Comparison of ENCODE assay signal across 9 mouse cellular contexts in the genomic region with DNA sequence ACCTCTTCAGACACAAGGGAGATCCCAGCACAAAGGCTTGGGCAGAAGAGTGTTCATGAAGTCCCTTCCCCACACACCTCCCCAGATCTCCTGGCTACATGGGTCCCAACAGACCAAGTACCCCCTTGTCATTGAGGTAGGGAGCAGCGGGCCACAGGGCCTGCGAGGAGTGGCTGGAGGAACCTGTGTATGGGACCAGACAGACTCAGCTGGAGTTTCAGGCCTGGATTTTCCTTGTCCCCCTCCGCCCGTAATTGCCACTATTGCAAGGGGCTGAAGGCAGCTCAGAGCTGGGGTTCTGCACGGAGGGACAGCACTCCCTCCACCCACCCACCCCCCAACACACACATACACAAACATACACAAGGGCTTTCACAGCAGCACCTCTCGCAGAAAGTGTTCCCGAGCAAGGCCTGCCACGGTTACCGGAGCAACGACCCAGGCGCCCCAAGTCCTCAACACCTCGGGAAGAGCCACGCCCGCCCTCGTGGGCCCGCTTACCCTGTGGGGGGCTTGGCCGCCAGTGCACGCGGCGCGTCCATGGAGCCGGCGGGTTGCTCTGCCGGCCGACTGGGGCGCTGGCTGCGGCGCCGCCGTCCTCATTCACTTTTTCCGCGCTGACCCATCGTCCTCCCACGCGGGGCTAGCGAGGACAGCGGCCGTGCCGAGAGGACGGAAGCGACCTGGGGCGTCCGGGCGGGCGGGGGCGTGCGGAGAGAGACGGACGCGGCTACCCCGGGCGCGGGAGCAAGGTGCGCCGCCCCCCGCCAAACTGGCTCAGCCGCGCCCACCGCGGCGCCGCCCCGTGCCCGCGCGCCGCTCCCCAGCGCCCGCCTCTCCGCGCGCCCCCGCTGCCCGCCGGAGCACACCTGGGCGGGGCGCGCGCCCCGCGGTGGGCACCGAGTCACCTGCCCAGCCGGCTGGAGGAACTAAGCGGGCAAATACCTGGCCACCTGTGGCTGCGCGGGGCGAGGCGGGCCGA. TPM values are rescaled to one million over a fixed set of nuclear protein-coding genes. Genes with fewer than 3 reads are reported as not detected.
DNase-seq lines count a peak whose midpoint lies in the region; ATAC-seq and TF ChIP-seq lines count a peak whose summit lies in the region.
"Had no signal": no experiment of that assay in that cellular context is flagged by ENCODE, and none has a peak within 500 bp of the region (broad histone marks: within the 10 kb centered on the region; RNA-seq: fewer than 3 reads in every experiment).

TSS of gene Cobl (minus strand) at position 780 of the 982 bp plus-strand sequence.

- H3K36me3 ChIP-seq in heart, embryonic 13.5 days, result no peaks in the 10 kb centered on the region
- H3K36me3 ChIP-seq in kidney, postnatal 0 days (ENCODE audit: insufficient read depth, low read length), result no peaks in the 10 kb centered on the region
- H3K36me3 ChIP-seq: G1E had no signal

- no peaks in the 10 kb centered on the region for H3K9me3 ChIP-seq in heart, embryonic 13.5 days
- H3K9me3 ChIP-seq in kidney, postnatal 0 days (replicated peaks; ENCODE audit: low read length), result no peaks in the 10 kb centered on the region
- H3K9me3 ChIP-seq: G1E had no signal

- peaks cover 10% of the 10 kb centered on the region for H3K4me1 ChIP-seq in heart, embryonic 13.5 days
- no peaks in the 10 kb centered on the region for H3K4me1 ChIP-seq in kidney, postnatal 0 days (replicated peaks; ENCODE audit: insufficient read depth, low read length)
- H3K4me1 ChIP-seq in lung, adult 2 months (ENCODE audit: control insufficient read depth, insufficient read depth, low read length), result no peaks in the 10 kb centered on the region

- no peak; the same call in 1 of the 2 replicates for ATAC-seq in heart, embryonic 13.5 days (ENCODE audit: extremely low read depth, insufficient number of reproducible peaks, low FRiP score, low TSS enrichment)
- ATAC-seq in kidney, postnatal 0 days (replicated peaks; ENCODE audit: low FRiP score, low read depth), result peak; percentile 87
- ATAC-seq in monocyte, adult 5-6 weeks (replicated peaks; ENCODE audit: insufficient number of reproducible peaks, low FRiP score, low TSS enrichment, poor library complexity, severe bottlenecking), result no peak

- WGBS in heart, embryonic 13.5 days, result 1% methylated on average over 70 of the region's 89 CpGs
- WGBS in kidney, postnatal 0 days, result under 1% methylated on average over 83 of the region's 89 CpGs
- 2% methylated on average over 84 of the region's 89 CpGs for WGBS in lung, adult 2 months

- no peak within 1 kb of the TSS for H3K27ac ChIP-seq in heart, embryonic 13.5 days (replicated peaks)
- H3K27ac ChIP-seq in kidney, postnatal 0 days, result peak within 1 kb of the TSS; percentile 54

- H3K9ac ChIP-seq in heart, embryonic 13.5 days, result peak within 1 kb of the TSS; percentile 88
- peak within 1 kb of the TSS; percentile 66 for H3K9ac ChIP-seq in kidney, postnatal 0 days (ENCODE audit: low read depth, low read length)

- no peak for TF ChIP-seq POLR2A in lung, adult 2 months (IDR thresholded peaks at IDR 0.05; ENCODE audit: borderline replicate concordance, extremely low read depth, low read depth, low read length)

- no peak for DNase-seq in layer of hippocampus, adult 18-20 months (ENCODE audit: low spot score in 2 of 2)
- no peak for DNase-seq in layer of hippocampus, adult 11-12 months (ENCODE audit: low spot score)
- peak; percentile 5 for DNase-seq in embryo, embryonic 11.5 days (ENCODE audit: low read depth, low spot score)
- peak; percentile 38 for DNase-seq in kidney, postnatal 0 days (ENCODE audit: low spot score)
- DNase-seq in lung, adult 2 months, result peak; percentile 46
- peak; percentile 36 to 39 for DNase-seq in right cerebral cortex, adult 2 months (ENCODE audit: low spot score in 2 of 2)

- no peak for TF ChIP-seq CTCF in kidney, postnatal 0 days (IDR thresholded peaks at IDR 0.05; ENCODE audit: low read depth)
- TF ChIP-seq CTCF in lung, adult 2 months (IDR thresholded peaks at IDR 0.05; ENCODE audit: insufficient read depth, low read length), result no peak

- peaks cover 35% of the 10 kb centered on the region for H3K27me3 ChIP-seq in heart, embryonic 13.5 days (replicated peaks)
- H3K27me3 ChIP-seq in kidney, postnatal 0 days (ENCODE audit: insufficient read depth, low read length), result no peaks in the 10 kb centered on the region

- H3K4me2 ChIP-seq in heart, embryonic 13.5 days, result peak within 1 kb of the TSS; percentile 91
- peak within 1 kb of the TSS; percentile 91 for H3K4me2 ChIP-seq in kidney, postnatal 0 days (ENCODE audit: low read length)

- peak within 1 kb of the TSS; percentile 80 for H3K4me3 ChIP-seq in heart, embryonic 13.5 days
- peak within 1 kb of the TSS; percentile 70 for H3K4me3 ChIP-seq in kidney, postnatal 0 days (replicated peaks; ENCODE audit: low read depth, low read length)
- peak within 1 kb of the TSS; percentile 49 for H3K4me3 ChIP-seq in lung, adult 2 months (replicated peaks; ENCODE audit: extremely low read depth, low read depth, low read length)

RNA-seq across cellular contexts. Expression of gene Cobl, which starts in this region (rescaled TPM):
- 10 to 100 TPM; 18.0 to 27.4 TPM for total RNA-seq in layer of hippocampus, adult 18-20 months (2021)
- 31.0 and 40.0 TPM in 2 replicates for polyA plus RNA-seq in heart, embryonic 13.5 days (2015; fragmentation: Nextera tagmentation; extraction: Ambion mirVana)
- 8.1 TPM in 2 replicates for polyA plus RNA-seq in kidney, postnatal 0 days (2015; fragmentation: Nextera tagmentation; extraction: Ambion mirVana)
- polyA plus RNA-seq in lung, adult 2 months (2012; rRNA removed), result 12.4 and 19.8 TPM in 2 replicates
- not detected in 3 replicates for total RNA-seq in monocyte, adult 5-6 weeks (2017)
- polyA plus RNA-seq: G1E had no signal

Comparison
In these comparisons a context has a peak if more than half of its experiments do, and no peak if none do; other contexts are left out.
1. RNA of gene Cobl (total RNA-seq): 18.0 to 27.4 TPM in layer of hippocampus, adult 18-20 months; not detected in monocyte, adult 5-6 weeks; every median in the first group is over 10 times any median in the second.
2. DNase-seq: peak in embryo, embryonic 11.5 days (single experiment), kidney, postnatal 0 days (single experiment), lung, adult 2 months (single experiment) and right cerebral cortex, adult 2 months (2 of 2); none in layer of hippocampus, adult 18-20 months (0 of 2) and layer of hippocampus, adult 11-12 months (single experiment).
3. Peak in every context shown above with its lines, with median percentiles within 50 percentile points of each other: H3K4me3 ChIP-seq.